Mouse (Mus musculus) liver, embryonic 18 days (tissue): ENCODE measurements around the gene Alcam. TPM values are rescaled to one million over a fixed set of nuclear protein-coding genes. Genes with fewer than 3 reads are reported as not detected.

Experiments
- polyA plus RNA-seq: library from polyadenylated mRNA; depleted of rRNA; stranded (reverse); fragments of >200 nt; gene quantifications from 2 replicates; pipeline ENCODE4 v1.2.3, GENCODE M21; 2012; rRNA removed

Gene Alcam
- polyA plus RNA-seq: 15.5 and 16.6 TPM in 2 replicates

GRCm38 (mm10) chr16:52453971-52454514 is at the start of gene Alcam:
TSS of gene Alcam (minus strand) at chr16:52454074.

